Mouse (Mus musculus) heart, postnatal 4 days (tissue): ENCODE results near the gene BC034090. TPM values are rescaled to one million over a fixed set of nuclear protein-coding genes. Genes with fewer than 3 reads are reported as not detected.

Experiments
- DNase-seq: peaks from one replicate; pipeline ENCODE4 v3.0.0; 2021
- total RNA-seq, 2 experiments: library from RNA; stranded (reverse); gene quantifications; 2 replicates each; pipeline ENCODE4 v1.2.3; 2021

Gene BC034090
- total RNA-seq, 2 experiments from 2014 or later = 55.0 to 60.7 TPM

DNA sequence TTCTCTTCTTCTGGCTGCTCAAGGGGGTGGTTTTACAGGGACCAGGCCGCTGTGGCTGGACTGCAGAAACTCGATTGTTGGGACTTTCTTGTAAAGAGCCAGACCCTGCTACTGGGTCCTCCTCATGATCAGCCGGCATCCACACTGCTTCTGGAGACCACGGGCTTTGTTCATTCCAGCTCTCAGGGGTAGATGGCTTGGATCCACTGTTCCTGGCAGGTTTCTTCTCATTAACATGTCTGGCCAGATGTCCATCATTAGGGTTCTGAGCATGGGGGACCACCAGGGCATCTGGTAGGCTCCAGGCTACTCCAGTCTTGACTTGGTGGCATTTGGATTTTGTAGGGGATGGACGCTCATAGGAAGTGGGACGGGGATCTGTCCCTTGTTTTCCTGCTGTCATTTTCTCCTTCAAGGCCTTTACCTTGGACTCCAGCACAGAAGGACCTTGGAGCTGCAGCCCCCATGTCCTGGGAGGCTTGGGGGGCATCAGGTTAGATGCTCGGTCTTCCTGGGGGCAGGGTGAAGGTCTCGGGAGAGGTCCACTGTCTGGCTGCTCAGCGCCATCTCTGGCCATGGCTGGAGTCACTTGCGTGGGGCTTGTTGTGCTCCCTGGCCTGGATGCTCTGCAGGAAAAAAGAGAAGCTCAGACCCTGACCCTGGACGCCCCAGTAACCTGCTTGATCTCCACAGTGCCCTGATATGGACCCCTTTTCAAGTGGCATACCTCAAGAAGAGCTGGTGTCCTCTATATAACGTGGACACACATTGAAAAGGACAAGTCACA, 2.4 kb downstream of the BC034090 start:
- no peak for DNase-seq

DNA sequence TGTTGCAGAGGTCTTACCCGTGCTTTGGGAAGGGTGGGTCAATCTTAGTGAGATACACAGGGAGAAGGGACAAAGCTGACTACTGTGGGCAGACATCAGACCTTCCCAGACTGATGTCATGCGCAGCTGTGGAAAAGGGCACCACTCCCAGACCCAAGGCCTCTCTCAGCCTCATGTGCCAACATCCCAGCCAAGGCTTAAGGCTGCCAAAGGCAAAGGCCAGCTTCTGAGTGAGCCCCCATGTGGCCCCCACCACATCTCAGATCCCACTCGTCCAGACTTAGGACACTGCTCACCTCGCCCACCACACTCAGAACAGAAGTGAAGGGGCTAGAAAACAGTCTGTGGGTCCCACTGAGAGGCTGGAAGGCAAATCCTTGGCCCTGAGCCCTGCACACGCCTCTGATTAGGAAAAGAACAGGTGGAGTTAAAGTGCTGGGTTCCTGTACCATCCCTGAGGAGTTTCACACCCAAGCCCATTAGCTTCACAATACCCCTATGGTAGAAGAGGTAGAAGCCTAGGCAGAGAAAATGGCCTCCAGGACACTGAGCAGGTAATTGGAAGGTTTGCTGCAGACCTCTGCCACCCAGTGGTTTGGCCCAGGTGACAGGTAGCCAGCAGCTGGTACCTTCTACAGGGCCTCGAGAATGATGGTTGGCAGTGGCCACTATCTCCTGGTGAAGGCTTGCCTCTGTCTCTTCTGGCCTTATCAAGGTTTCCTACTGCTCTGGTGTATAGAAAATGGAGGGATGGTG, 4.1 kb downstream of the BC034090 start:
- peak; percentile 53 for DNase-seq

DNA sequence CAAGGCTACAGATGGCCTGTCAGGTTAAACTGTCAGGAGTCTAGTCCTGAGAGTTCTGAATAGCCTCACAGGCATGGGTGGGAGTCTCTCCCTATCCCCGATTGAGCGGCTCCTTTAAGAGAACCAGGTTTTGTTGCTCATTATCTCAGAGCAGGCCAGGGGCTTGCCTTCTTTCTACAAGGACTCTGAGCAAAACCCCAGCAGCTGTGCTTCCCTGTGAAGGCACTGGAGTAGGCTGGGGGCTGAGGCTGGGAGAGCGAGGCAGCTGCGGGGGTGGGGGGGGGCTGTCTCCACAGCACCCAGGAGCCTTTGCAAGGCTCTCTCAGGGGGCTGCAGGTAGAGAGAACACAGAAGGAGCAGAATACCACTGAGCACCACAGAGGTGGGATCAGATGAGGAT, 5.1 kb downstream of the BC034090 start:
- DNase-seq = no peak

DNA sequence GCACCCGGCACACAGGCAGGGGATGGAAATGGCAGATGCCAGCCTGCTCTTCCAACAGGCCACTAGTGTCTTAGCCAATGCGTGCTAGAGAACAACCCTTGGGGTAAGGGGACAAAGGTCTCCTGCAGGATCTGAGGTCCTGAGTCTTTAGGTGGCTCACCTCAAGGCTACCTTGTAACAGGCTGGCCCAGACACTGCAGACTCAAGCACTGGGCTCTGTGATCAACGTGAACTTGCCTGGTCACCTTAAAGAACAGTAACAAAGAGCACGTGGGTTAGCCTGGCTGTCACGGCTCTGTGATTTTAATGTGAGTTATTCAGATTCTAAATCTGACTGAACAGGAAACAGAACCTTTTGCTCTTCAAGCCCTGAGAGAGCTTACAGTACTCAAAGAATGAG, 6.1 kb downstream of the BC034090 start:
- DNase-seq = no peak

GRCm38 (mm10) chr1:155237390-155237789, 6.9 kb downstream of the BC034090 start:
- DNase-seq = no peak

- DNase-seq = peak; percentile 69
These were observed 7.8 kb downstream of the BC034090 start for GRCm38 (mm10) chr1:155236306-155237024.

GRCm38 (mm10) chr1:155235641-155236040, 8.6 kb downstream of the BC034090 start:
- DNase-seq = peak; percentile 10

DNA sequence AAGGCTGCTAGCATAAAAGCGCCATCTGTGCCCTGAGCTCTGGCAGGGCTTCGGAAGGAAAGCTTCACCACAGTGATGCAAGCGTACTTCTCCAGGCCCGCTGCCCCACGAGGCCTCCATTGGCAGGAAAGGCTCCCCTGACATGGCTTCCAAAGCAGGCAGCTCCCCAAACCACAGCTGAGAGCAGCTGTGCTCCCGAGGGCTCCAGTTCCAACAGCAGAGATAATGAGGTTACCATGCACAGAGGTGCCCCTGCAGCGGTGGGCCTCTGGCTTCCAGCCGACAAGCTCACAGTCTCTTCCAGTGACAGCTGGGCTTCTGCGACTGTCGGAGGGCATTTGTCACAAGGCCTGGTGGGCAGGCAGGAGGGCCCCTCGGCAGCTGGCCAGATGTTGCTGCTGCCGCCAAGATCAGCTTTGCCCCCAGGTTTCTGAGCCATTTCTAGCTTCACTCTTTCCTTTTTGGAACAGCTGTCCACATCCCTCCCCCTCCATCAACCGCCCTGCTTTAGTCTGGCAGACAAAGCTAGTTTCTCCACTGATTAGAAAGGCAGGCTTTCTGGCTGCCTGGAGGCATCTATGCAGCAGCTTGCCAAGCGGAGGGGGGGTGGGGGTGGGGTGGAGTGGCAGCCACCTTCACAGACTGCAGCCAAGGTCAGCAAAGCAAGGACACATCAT, 10.2 kb downstream of the BC034090 start:
- DNase-seq = peak; percentile 84

DNA sequence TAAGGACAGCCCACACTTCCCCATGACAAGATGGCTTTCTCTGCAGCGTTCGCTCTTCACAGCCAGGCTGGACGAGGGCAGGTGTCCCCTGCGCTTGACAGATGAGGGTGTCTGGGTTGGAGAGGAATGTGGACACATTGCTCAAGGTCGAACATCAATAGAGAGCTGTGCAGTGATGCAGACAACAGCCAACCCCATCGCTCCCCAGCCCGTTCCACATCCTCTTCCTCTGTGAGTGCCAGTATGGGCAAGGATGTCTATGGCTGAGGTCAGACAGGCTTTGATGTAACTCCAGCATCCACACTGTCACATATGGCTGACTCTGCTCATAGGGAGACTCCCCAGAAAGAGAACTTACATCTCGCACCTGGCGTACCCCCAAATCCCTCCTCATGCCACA, 10.9 kb downstream of the BC034090 start:
- no peak for DNase-seq

DNA sequence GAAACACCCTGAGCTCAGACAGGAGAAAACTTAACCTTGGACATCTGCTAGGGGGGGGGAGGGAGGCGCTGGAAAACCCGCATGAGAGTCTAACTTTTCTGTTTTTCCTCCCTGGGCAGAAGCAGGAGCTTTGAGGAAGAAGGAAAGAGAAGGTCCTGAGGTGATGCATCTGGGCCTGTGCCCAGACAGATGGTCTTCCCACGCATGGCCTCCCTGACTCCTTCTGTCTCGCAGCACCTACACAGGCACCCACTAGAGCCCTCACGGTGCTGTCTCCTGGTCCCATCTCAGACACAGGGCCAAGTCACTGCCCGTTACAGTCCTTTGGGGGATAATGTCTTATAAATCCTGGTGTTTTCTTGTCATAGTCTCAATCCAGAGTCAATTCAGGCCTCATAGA, 11.5 kb downstream of the BC034090 start:
- DNase-seq = no peak

GRCm38 (mm10) chr1:155232385-155232784, 11.9 kb downstream of the BC034090 start:
- DNase-seq = no peak

- DNase-seq = peak; percentile 67
These were observed 14.5 kb downstream of the BC034090 start for GRCm38 (mm10) chr1:155229464-155230411.

DNA sequence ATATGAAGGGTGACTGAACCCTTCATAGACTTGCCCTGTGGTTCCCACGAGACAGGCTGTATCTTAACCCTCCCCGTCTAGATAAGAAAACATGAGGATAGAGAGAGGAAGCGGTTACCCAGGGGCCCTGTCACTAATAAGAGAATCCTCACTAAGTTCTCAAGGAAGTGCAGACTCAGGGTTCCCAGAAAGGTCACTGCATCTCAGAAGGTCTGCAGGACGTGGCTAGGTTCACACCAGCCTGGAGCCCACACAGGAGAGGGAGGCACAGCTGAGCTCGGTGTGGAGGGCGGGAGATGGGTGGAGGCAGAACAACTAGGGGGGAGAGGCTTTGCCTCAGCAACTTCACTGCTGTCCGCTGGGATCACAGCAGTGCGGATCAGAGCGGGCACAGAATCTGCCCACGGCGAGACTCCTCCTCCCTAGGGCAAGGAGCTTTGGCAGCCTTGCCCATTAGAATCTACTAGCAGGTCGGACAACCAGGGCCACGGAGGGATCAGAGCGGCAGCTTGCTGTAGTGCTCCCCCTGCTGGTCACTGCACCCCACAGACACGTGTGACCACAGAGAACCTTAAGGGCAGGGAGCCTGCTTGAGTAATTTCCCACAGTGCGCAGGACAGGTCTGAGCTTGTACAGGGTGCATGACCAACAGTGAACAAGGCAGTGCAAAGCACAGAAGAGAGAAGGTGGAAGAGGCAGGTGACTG, 20.2 kb downstream of the BC034090 start:
- peak; percentile 90 for DNase-seq

- no peak for DNase-seq
These were observed 21.2 kb downstream of the BC034090 start for GRCm38 (mm10) chr1:155223036-155223435.

- DNase-seq = peak; percentile 63
These were observed 22.1 kb downstream of the BC034090 start for GRCm38 (mm10) chr1:155222101-155222669.

DNA sequence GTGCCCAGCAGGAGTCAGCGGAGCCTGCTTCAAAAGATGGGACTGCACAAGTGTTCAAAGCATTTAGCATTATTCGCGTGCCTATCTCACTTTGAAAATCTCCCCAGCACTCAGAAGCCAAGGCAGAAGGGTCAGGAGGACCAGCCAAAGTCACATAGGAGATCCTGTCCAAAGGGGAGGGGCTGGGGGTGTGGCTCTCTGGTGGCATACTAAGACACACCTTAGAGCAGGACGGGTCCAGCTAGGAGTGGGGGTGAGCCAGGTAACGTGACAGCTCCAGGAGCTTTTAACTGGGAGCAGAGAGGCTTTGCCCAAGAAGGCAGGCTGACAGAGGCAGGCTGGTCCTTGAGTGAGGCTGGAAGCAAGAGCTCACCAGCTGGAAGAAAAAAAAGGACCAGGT, 25.3 kb downstream of the BC034090 start:
- DNase-seq = no peak

DNA sequence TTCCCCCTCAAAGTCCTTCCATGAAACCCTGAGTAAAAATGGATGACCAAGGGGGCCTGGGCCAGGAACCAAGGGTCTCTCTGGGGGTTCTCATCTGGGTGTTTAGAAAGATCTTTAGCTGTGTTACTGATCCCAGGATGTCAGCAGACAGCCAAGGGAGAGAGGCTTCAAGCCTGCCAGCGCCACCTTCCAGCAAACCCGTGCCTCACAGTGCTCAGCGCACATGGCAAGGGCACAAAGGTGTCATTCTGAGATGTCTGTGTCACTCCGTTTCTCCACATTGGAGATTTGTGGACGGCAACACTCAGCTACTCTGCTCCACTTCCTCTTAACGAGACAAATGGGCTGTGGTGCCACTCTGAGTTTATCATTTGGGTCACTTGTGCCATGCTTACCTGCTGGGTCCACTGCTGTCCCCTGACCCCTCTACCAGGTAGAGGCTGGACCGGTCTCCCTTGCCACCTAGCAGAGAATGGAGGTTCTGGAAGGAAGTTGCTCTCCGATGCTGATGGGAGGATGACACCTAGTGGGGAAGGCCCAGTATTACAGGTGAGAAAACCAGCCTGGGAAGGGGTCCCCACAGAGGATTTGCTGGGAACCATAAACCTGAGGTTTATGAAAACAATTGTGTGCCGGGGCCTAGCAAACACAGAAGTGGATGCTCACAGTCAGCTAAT, 26.2 kb downstream of the BC034090 start:
- peak; percentile 72 for DNase-seq

GRCm38 (mm10) chr1:155216844-155217243, 27.4 kb downstream of the BC034090 start:
- no peak for DNase-seq

GRCm38 (mm10) chr1:155216313-155216712, 27.9 kb downstream of the BC034090 start:
- no peak for DNase-seq
